21 mouse cellular contexts compared by ENCODE assay signal in the genomic region with DNA sequence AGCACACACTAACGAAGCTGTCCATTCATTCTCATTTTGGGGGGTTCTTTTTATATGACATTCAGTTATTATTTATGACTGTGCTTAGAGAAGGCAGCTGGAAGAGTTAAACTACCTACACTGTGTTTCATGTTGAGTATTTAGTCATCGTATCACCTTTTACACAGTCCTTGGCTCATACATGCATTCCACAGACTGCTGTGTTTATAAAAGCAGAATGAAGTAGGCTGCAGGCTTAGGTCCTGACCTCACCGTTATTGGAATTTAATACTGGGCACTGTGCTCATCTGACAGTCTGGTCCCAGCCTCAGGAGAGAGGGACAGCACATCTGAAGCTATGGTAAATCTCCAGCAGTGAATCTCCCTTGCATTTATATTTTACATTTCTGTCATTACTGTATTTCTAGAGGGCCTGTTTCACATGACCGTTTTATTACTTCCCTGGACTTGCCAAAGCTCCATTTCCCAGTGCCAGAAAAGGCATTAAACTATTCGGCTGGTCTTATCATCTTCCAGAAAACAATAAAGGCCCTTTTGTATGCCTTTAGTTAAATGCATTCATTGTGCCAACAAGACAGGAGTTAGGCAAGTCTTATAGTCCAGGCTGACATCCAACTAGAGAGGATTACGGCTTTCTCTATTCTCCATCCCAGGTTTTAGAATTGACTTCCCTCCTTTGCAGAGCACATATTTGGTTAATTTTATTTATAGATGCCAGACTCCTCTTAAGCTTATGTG.
DNase-seq lines count a peak whose midpoint lies in the region; ATAC-seq and TF ChIP-seq lines count a peak whose summit lies in the region.
"Had no signal": no experiment of that assay in that cellular context is flagged by ENCODE, and none has a peak within 500 bp of the region (broad histone marks: within the 10 kb centered on the region; RNA-seq: fewer than 3 reads in every experiment).

No protein-coding gene starts in this region.

- no peaks in the 10 kb centered on the region for H3K27me3 ChIP-seq in heart, embryonic 10.5 days (ENCODE audit: insufficient read depth, poor library complexity, severe bottlenecking)
- H3K27me3 ChIP-seq in stomach, embryonic 16.5 days (ENCODE audit: control insufficient read depth, insufficient read depth, low read length): no peaks in the 10 kb centered on the region
- no peaks in the 10 kb centered on the region for H3K27me3 ChIP-seq in stomach, postnatal 0 days (ENCODE audit: control insufficient read depth, insufficient read depth, low read length)
- H3K27me3 ChIP-seq: embryonic facial prominence, embryonic 15.5 days had no signal

- WGBS in heart, embryonic 10.5 days: 77% methylated on average over 6 of the region's 6 CpGs
- WGBS in stomach, embryonic 16.5 days: 41% methylated on average over 6 of the region's 6 CpGs
- 35% methylated on average over 6 of the region's 6 CpGs for WGBS in stomach, postnatal 0 days

- no peak overlapping the region for H3K4me3 ChIP-seq in heart, embryonic 10.5 days
- H3K4me3 ChIP-seq in stomach, embryonic 16.5 days (replicated peaks; ENCODE audit: low read length): no peak overlapping the region
- H3K4me3 ChIP-seq in stomach, postnatal 0 days (ENCODE audit: low read depth, low read length): no peak overlapping the region
- H3K4me3 ChIP-seq: embryonic facial prominence, embryonic 15.5 days; heart, adult 2 months; left cerebral cortex, adult 2 months; midbrain, embryonic 10.5 days had no signal

- H3K4me2 ChIP-seq in stomach, embryonic 16.5 days (ENCODE audit: low read depth, low read length): no peak overlapping the region
- H3K4me2 ChIP-seq in stomach, postnatal 0 days (replicated peaks; ENCODE audit: low read depth): no peak overlapping the region
- H3K4me2 ChIP-seq: embryonic facial prominence, embryonic 15.5 days had no signal

- H3K9me3 ChIP-seq in heart, embryonic 10.5 days: no peaks in the 10 kb centered on the region
- peaks cover 3% of the 10 kb centered on the region; the same call in 1 of the 2 replicates for H3K9me3 ChIP-seq in stomach, embryonic 16.5 days (replicated peaks; ENCODE audit: control insufficient read depth, low read length)
- no peaks in the 10 kb centered on the region for H3K9me3 ChIP-seq in stomach, postnatal 0 days (ENCODE audit: control insufficient read depth, low read length)
- H3K9me3 ChIP-seq: embryonic facial prominence, embryonic 15.5 days; midbrain, embryonic 10.5 days had no signal

- ATAC-seq in stomach, embryonic 16.5 days (ENCODE audit: insufficient read depth, low FRiP score): peak; percentile 55; the same call in 1 of the 2 replicates
- ATAC-seq in stomach, postnatal 0 days (ENCODE audit: low FRiP score, low TSS enrichment): no peak
- ATAC-seq: hindbrain, embryonic 16.5 days had no signal

- no peak overlapping the region for H3K27ac ChIP-seq in heart, embryonic 10.5 days
- H3K27ac ChIP-seq in stomach, embryonic 16.5 days (ENCODE audit: low read length): peak overlapping the region; percentile 18; the same call in 1 of the 2 replicates
- H3K27ac ChIP-seq in stomach, postnatal 0 days (replicated peaks): no peak overlapping the region
- H3K27ac ChIP-seq: embryonic facial prominence, embryonic 15.5 days; heart, adult 2 months; left cerebral cortex, adult 2 months; macrophage; midbrain, embryonic 10.5 days had no signal

- peak; percentile 9 for DNase-seq in heart, postnatal 4 days
- DNase-seq in heart, embryonic 10.5 days (ENCODE audit: low spot score): no peak
- DNase-seq in stomach, postnatal 0 days (ENCODE audit: low spot score): no peak
- peak; percentile 87 for DNase-seq in fat pad, adult 2 months (ENCODE audit: extremely low read depth, low read depth, low spot score)
- no peak for DNase-seq in B cell, adult 2 months
- no peak for DNase-seq in kidney, adult 9 months
- DNase-seq: adrenal gland, postnatal 25 days; cerebellum, adult 11-12 months; cerebellum, postnatal 14 days; gastrocnemius, postnatal 14 days; kidney, adult 11 months; kidney, postnatal 25 days; layer of hippocampus, adult 9-11 months; retina, postnatal 1 day had no signal

- no peak overlapping the region for H3K9ac ChIP-seq in stomach, embryonic 16.5 days (ENCODE audit: low read length)
- no peak overlapping the region for H3K9ac ChIP-seq in stomach, postnatal 0 days (ENCODE audit: low read length)
- H3K9ac ChIP-seq: embryonic facial prominence, embryonic 15.5 days had no signal

- TF ChIP-seq EP300 in stomach, postnatal 0 days (optimal IDR thresholded peaks at IDR 0.05): no peak

- no peaks in the 10 kb centered on the region for H3K4me1 ChIP-seq in heart, embryonic 10.5 days
- H3K4me1 ChIP-seq in stomach, embryonic 16.5 days (ENCODE audit: control insufficient read depth, insufficient read depth, low read length): no peaks in the 10 kb centered on the region; the same call in 1 of the 2 replicates
- no peaks in the 10 kb centered on the region for H3K4me1 ChIP-seq in stomach, postnatal 0 days (replicated peaks; ENCODE audit: control insufficient read depth, insufficient read depth)
- H3K4me1 ChIP-seq: midbrain, embryonic 10.5 days had no signal

- TF ChIP-seq CTCF in stomach, postnatal 0 days (IDR thresholded peaks at IDR 0.05; ENCODE audit: low read depth): no peak

- no peaks in the 10 kb centered on the region for H3K36me3 ChIP-seq in heart, embryonic 10.5 days
- no peaks in the 10 kb centered on the region for H3K36me3 ChIP-seq in stomach, embryonic 16.5 days (ENCODE audit: control insufficient read depth, insufficient read depth, low read length)
- no peaks in the 10 kb centered on the region for H3K36me3 ChIP-seq in stomach, postnatal 0 days (ENCODE audit: control insufficient read depth, insufficient read depth, low read length)
- H3K36me3 ChIP-seq: embryonic facial prominence, embryonic 15.5 days; midbrain, embryonic 10.5 days had no signal

Comparison
In these comparisons a context has a peak if more than half of its experiments do, and no peak if none do; other contexts are left out.
1. DNase-seq: peak in heart, postnatal 4 days (single experiment) and fat pad, adult 2 months (single experiment); none in heart, embryonic 10.5 days (single experiment), stomach, postnatal 0 days (single experiment), B cell, adult 2 months (0 of 2) and kidney, adult 9 months (single experiment).